In the genomic region with DNA sequence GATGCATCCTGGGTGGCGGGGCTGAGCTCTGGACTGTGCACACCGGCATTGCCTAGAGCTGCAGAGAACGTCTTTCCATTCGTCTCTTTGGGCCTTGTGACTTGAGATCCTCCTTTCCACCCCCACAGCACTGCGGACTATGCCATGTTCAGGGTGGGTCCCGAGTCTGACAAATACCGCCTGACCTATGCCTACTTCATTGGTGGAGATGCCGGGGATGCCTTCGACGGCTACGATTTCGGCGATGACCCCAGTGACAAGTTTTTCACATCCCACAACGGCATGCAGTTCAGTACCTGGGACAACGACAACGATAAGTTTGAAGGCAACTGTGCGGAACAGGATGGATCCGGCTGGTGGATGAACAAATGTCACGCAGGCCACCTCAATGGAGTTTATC, we compare ENCODE assay signal across 22 mouse cellular contexts. TPM values are rescaled to one million over a fixed set of nuclear protein-coding genes. Genes with fewer than 3 reads are reported as not detected.
"Had no signal": no experiment of that assay in that cellular context is flagged by ENCODE, and none has a peak within 500 bp of the region (broad histone marks: within the 10 kb centered on the region; RNA-seq: fewer than 3 reads in every experiment).

No protein-coding gene starts in this region.

- ATAC-seq: midbrain, embryonic 16.5 days had no signal

- H3K4me2 ChIP-seq: lung, embryonic 14.5 days; midbrain, embryonic 12.5 days; neural tube, embryonic 13.5 days; neural tube, embryonic 15.5 days had no signal

- DNase-seq: lung, embryonic 14.5 days; lung, postnatal 10 days; lung, postnatal 4 days; midbrain, embryonic 14.5 days; retina, postnatal 1 day; right cerebral cortex, adult 18-20 months; right cerebral cortex, postnatal 25 days; right cerebral cortex, postnatal 4 days; spleen, adult 18-20 months; thymus, adult 18-20 months; thymus, postnatal 14 days; thymus, postnatal 36 days had no signal

- H3K27me3 ChIP-seq: midbrain, embryonic 12.5 days; neural tube, embryonic 13.5 days; neural tube, embryonic 15.5 days had no signal

- H3K9ac ChIP-seq: lung, embryonic 14.5 days; midbrain, embryonic 12.5 days; neural tube, embryonic 13.5 days; neural tube, embryonic 15.5 days had no signal

- H3K27ac ChIP-seq: midbrain, embryonic 10.5 days; midbrain, embryonic 12.5 days; neural tube, embryonic 13.5 days; neural tube, embryonic 15.5 days had no signal

- H3K36me3 ChIP-seq: midbrain, embryonic 10.5 days; midbrain, embryonic 12.5 days; neural tube, embryonic 13.5 days; neural tube, embryonic 15.5 days had no signal

- H3K4me3 ChIP-seq: midbrain, embryonic 10.5 days; midbrain, embryonic 12.5 days; myocyte; neural tube, embryonic 13.5 days; neural tube, embryonic 15.5 days had no signal

- H3K9me3 ChIP-seq: midbrain, embryonic 10.5 days; midbrain, embryonic 12.5 days; neural tube, embryonic 13.5 days; neural tube, embryonic 15.5 days had no signal

- H3K4me1 ChIP-seq: midbrain, embryonic 10.5 days; midbrain, embryonic 12.5 days; neural tube, embryonic 13.5 days; neural tube, embryonic 15.5 days had no signal

RNA-seq across cellular contexts. Expression of gene Fgg, which starts 5.1 kb away (rescaled TPM):
- total RNA-seq: megakaryocyte, adult 5-6 weeks; megakaryocyte-erythroid progenitor cell, adult 5-6 weeks had no signal
- polyA plus RNA-seq: lung, embryonic 14.5 days; midbrain, embryonic 12.5 days; midbrain, embryonic 14.5 days; midbrain, embryonic 16.5 days; myocyte; neural tube, embryonic 13.5 days; neural tube, embryonic 15.5 days; small intestine, adult 2 months had no signal

RNA-seq across cellular contexts. Expression of gene Fga, which starts 13.2 kb away (rescaled TPM):
- total RNA-seq: megakaryocyte, adult 5-6 weeks; megakaryocyte-erythroid progenitor cell, adult 5-6 weeks had no signal
- polyA plus RNA-seq: midbrain, embryonic 10.5 days; midbrain, embryonic 12.5 days; midbrain, embryonic 16.5 days; myocyte; neural tube, embryonic 11.5 days; small intestine, adult 2 months had no signal

RNA-seq across cellular contexts. Expression of gene Fgb, which starts 37.0 kb away (rescaled TPM):
- total RNA-seq: megakaryocyte, adult 5-6 weeks; megakaryocyte-erythroid progenitor cell, adult 5-6 weeks had no signal
- polyA plus RNA-seq: midbrain, embryonic 10.5 days; midbrain, embryonic 12.5 days; midbrain, embryonic 14.5 days; midbrain, embryonic 16.5 days; myocyte; small intestine, adult 2 months had no signal
